Mouse (Mus musculus) brain, adult 2 months (tissue): ENCODE data around the gene Sipa1l3.

Experiments
- DNase-seq: peaks from one replicate; pipeline ENCODE4 v3.0.0; 2011; ENCODE audit warnings: low read depth, low spot score

The Sipa1l3 gene

GRCm38 (mm10) chr7:29306108-29306507 is 212.3 kb downstream of the Sipa1l3 start:
- no peak for DNase-seq

- DNase-seq: no peak
Measured at GRCm38 (mm10) chr7:29305263-29305988, 213.0 kb downstream of the Sipa1l3 start.

- DNase-seq: no peak
Measured at GRCm38 (mm10) chr7:29304463-29305262, 213.8 kb downstream of the Sipa1l3 start.

GRCm38 (mm10) chr7:29303738-29304462 is 214.5 kb downstream of the Sipa1l3 start, which contains the start of gene Dpf1:
Gene Dpf1 (plus strand): TSS chr7:29303951.
- peak; percentile 97 for DNase-seq

GRCm38 (mm10) chr7:29302641-29303040 is 215.8 kb downstream of the Sipa1l3 start:
- no peak for DNase-seq

GRCm38 (mm10) chr7:29301127-29301566 is 217.3 kb downstream of the Sipa1l3 start:
- peak; percentile 88 for DNase-seq

GRCm38 (mm10) chr7:29296998-29297397 is 221.4 kb downstream of the Sipa1l3 start:
- peak; percentile 91 for DNase-seq

- no peak for DNase-seq
Measured at GRCm38 (mm10) chr7:29295861-29296647, 222.4 kb downstream of the Sipa1l3 start.

- DNase-seq: no peak
Measured at GRCm38 (mm10) chr7:29294111-29294761, 224.2 kb downstream of the Sipa1l3 start.

- peak; percentile 86 for DNase-seq
Measured at GRCm38 (mm10) chr7:29293131-29294065, 225.0 kb downstream of the Sipa1l3 start.

GRCm38 (mm10) chr7:29292458-29293098 is 225.9 kb downstream of the Sipa1l3 start:
- peak; percentile 86 for DNase-seq

GRCm38 (mm10) chr7:29291616-29292457 is 226.6 kb downstream of the Sipa1l3 start:
- peak; percentile 91 for DNase-seq

GRCm38 (mm10) chr7:29290691-29291485 is 227.6 kb downstream of the Sipa1l3 start:
- peak; percentile 93 for DNase-seq

GRCm38 (mm10) chr7:29289856-29290255 is 228.6 kb downstream of the Sipa1l3 start:
- no peak for DNase-seq

GRCm38 (mm10) chr7:29288942-29289638 is 229.4 kb downstream of the Sipa1l3 start, which contains the start of gene Ppp1r14a:
Gene Ppp1r14a (plus strand): TSS chr7:29289308.
- DNase-seq: no peak

- DNase-seq: no peak
Measured at GRCm38 (mm10) chr7:29288079-29288478, 230.4 kb downstream of the Sipa1l3 start.

GRCm38 (mm10) chr7:29287481-29287880 is 231.0 kb downstream of the Sipa1l3 start:
- no peak for DNase-seq
